Mouse (Mus musculus) brown adipose tissue, adult 24 weeks (tissue): ENCODE measurements around the gene Gm11559. TPM values are rescaled to one million over a fixed set of nuclear protein-coding genes. Genes with fewer than 3 reads are reported as not detected.
"Not testable (repeated sequence)": the region's sequence is repeated elsewhere in the genome, so short reads cannot be mapped to it uniquely, and the experiment has no call there.

ENCODE experiments used
- H3K27ac ChIP-seq: fragments of 200-500 bp; replicated peaks from 2 replicates; pipeline ENCODE4 v1.5.1; 2012; ENCODE audit warnings: low read depth, mild to moderate bottlenecking, low read length
- H3K4me1 ChIP-seq: fragments of 200-500 bp; 2 replicates; pipeline ENCODE4 v1.6.1; 2012; ENCODE audit warnings: low read length, mixed read lengths; ENCODE audit not compliant: control insufficient read depth, insufficient read depth, insufficient read length
- H3K4me3 ChIP-seq: fragments of 200-500 bp; 2 replicates; pipeline ENCODE4 v1.5.1; 2012; ENCODE audit warnings: low read depth, mild to moderate bottlenecking, low read length, moderate library complexity; ENCODE audit not compliant: insufficient read depth
- polyA plus RNA-seq: library from polyadenylated mRNA; stranded (reverse); fragments of >200 nt; gene quantifications from 2 replicates; pipeline ENCODE4 v1.2.4, GENCODE M21; 2012; ENCODE audit not compliant: missing spikeins, insufficient read depth, insufficient read length

The Gm11559 gene
- polyA plus RNA-seq: not detected in 2 replicates

GRCm38 (mm10) chr11:99864176-99864575 lies at the start of gene Gm11559:
Gm11559 (plus strand) TSS chr11:99864476.
- H3K4me1 ChIP-seq, H3K4me3 ChIP-seq, H3K27ac ChIP-seq: not testable (repeated sequence)

- H3K27ac ChIP-seq, H3K4me1 ChIP-seq: not testable (repeated sequence)
Measured at GRCm38 (mm10) chr11:99815566-99815965, 48.7 kb upstream of the Gm11559 start, which contains the start of gene Gm11564. Gm11564 (minus strand) TSS chr11:99815666.

GRCm38 (mm10) chr11:99837966-99838365 lies 26.3 kb upstream of the Gm11559 start, which contains the start of gene 2300003K06Rik:
2300003K06Rik (minus strand) TSS chr11:99838066.
- no peaks in the 10 kb centered on the region for H3K4me1 ChIP-seq
- no peak within 1 kb of the TSS for H3K4me3 ChIP-seq
- H3K27ac ChIP-seq: no peak within 1 kb of the TSS

More at GRCm38 (mm10) chr11:99815566-99815965, 48.7 kb upstream of the Gm11559 start, which contains the start of gene Gm11564:
- H3K4me3 ChIP-seq: not testable (repeated sequence)

- H3K4me1 ChIP-seq: no peaks in the 10 kb centered on the region
- H3K4me3 ChIP-seq: no peak overlapping the region
- H3K27ac ChIP-seq: no peak overlapping the region
Measured at GRCm38 (mm10) chr11:99842185-99842584, 22.1 kb upstream of the Gm11559 start.

- no peaks in the 10 kb centered on the region for H3K4me1 ChIP-seq
- H3K4me3 ChIP-seq: no peak overlapping the region
- H3K27ac ChIP-seq: no peak overlapping the region
Measured at GRCm38 (mm10) chr11:99846746-99847145, 17.5 kb upstream of the Gm11559 start.

- no peak within 1 kb of the TSS for H3K4me3 ChIP-seq
- no peak within 1 kb of the TSS for H3K27ac ChIP-seq
- H3K4me1 ChIP-seq: no peaks in the 10 kb centered on the region
Measured at GRCm38 (mm10) chr11:99851508-99851907, 12.8 kb upstream of the Gm11559 start, which contains the start of gene Krtap4-16. Krtap4-16 (minus strand) TSS chr11:99851608.

- Histone ChIP-seq H3K27ac (no peak overlapping the region), H3K4me3 (no peak overlapping the region), H3K4me1 (no peaks in the 10 kb centered on the region)
Measured at GRCm38 (mm10) chr11:99854121-99854520, 10.2 kb upstream of the Gm11559 start.

- Histone ChIP-seq H3K27ac (no peak within 1 kb of the TSS), H3K4me3 (no peak within 1 kb of the TSS), H3K4me1 (no peaks in the 10 kb centered on the region)
Measured at GRCm38 (mm10) chr11:99857617-99858016, 6.7 kb upstream of the Gm11559 start, which contains the start of gene Gm11568. Gm11568 (plus strand) TSS chr11:99857917.

- Histone ChIP-seq H3K4me3 (no peak overlapping the region), H3K27ac (no peak overlapping the region), H3K4me1 (no peaks in the 10 kb centered on the region)
Measured at GRCm38 (mm10) chr11:99858761-99859160, 5.5 kb upstream of the Gm11559 start.

GRCm38 (mm10) chr11:99873089-99873488 lies 8.8 kb downstream of the Gm11559 start, which contains the start of gene Krtap9-1:
Krtap9-1 (plus strand) TSS chr11:99873389.
- H3K4me3 ChIP-seq: not testable (repeated sequence)

GRCm38 (mm10) chr11:99878887-99879286 lies 14.6 kb downstream of the Gm11559 start, which contains the start of gene Gm11567:
Gm11567 (plus strand) TSS chr11:99879187.
- not testable (repeated sequence) for H3K4me1 ChIP-seq, H3K4me3 ChIP-seq, H3K27ac ChIP-seq

More at GRCm38 (mm10) chr11:99873089-99873488, 8.8 kb downstream of the Gm11559 start, which contains the start of gene Krtap9-1:
- not testable (repeated sequence) for H3K4me1 ChIP-seq, H3K27ac ChIP-seq

GRCm38 (mm10) chr11:99907620-99908019 lies 43.3 kb downstream of the Gm11559 start, which contains the start of gene Krtap31-1:
Krtap31-1 (plus strand) TSS chr11:99907920.
- Histone ChIP-seq H3K27ac (no peak within 1 kb of the TSS), H3K4me1 (no peaks in the 10 kb centered on the region), H3K4me3 (no peak within 1 kb of the TSS)

GRCm38 (mm10) chr11:99914451-99914850 lies 50.2 kb downstream of the Gm11559 start, which contains the start of gene Gm11565:
Gm11565 (plus strand) TSS chr11:99914751.
- no peaks in the 10 kb centered on the region for H3K4me1 ChIP-seq
- no peak within 1 kb of the TSS for H3K27ac ChIP-seq

More at GRCm38 (mm10) chr11:99914451-99914850, 50.2 kb downstream of the Gm11559 start, which contains the start of gene Gm11565:
- H3K4me3 ChIP-seq: no peak within 1 kb of the TSS
